Mouse (Mus musculus) small intestine, adult 2 months (tissue): ENCODE measurements around the gene Syt2. TPM values are rescaled to one million over a fixed set of nuclear protein-coding genes. Genes with fewer than 3 reads are reported as not detected.

Experiments used
- H3K27ac ChIP-seq: fragments of 200-500 bp; 2 replicates; pipeline ENCODE4 v1.5.1; 2012; ENCODE audit warnings: low read depth, low read length, control low read depth, inconsistent platforms; ENCODE audit not compliant: insufficient read depth
- H3K27me3 ChIP-seq: fragments of 200-500 bp; 2 replicates; pipeline ENCODE4 v1.6.1; 2012; ENCODE audit warnings: mild to moderate bottlenecking, moderate library complexity, low read length, inconsistent platforms; ENCODE audit not compliant: control insufficient read depth, insufficient read depth
- H3K36me3 ChIP-seq: fragments of 200-500 bp; 2 replicates; pipeline ENCODE4 v1.6.1; 2012; ENCODE audit warnings: mild to moderate bottlenecking, low read length, control low read depth, inconsistent platforms; ENCODE audit not compliant: control insufficient read depth, insufficient read depth
- H3K4me1 ChIP-seq: fragments of 200-500 bp; 2 replicates; pipeline ENCODE4 v1.6.1; 2012; ENCODE audit warnings: low read length, inconsistent platforms, mixed read lengths; ENCODE audit not compliant: control insufficient read depth, insufficient read depth, insufficient read length
- H3K4me3 ChIP-seq: fragments of 200-500 bp; 2 replicates; pipeline ENCODE4 v1.5.1; 2012; ENCODE audit warnings: low read depth, mild to moderate bottlenecking, control low read depth, inconsistent platforms, low read length, moderate library complexity
- CTCF ChIP-seq: fragments of 200-500 bp; IDR thresholded peaks from 2 replicates; pipeline ENCODE4 v1.5.1; 2012; ENCODE audit warnings: low read depth, mild to moderate bottlenecking, control low read depth, inconsistent platforms, low read length, moderate library complexity, mixed read lengths; ENCODE audit not compliant: insufficient replicate concordance, insufficient read length; ENCODE audit errors: extremely low read depth
- POLR2A ChIP-seq: fragments of 200-500 bp; IDR thresholded peaks from 2 replicates; pipeline ENCODE4 v1.6.1; 2012; ENCODE audit warnings: low read depth, mild to moderate bottlenecking, control low read depth, inconsistent platforms, low read length, moderate library complexity
- WGBS: fragments of 180-500 bp; shearing (Covaris S2); methylation state at CpG from one replicate; pipeline ENCODE4 v1.1.7; 2018; 5-methylcytosine and 5-hydroxymethylcytosine counted together
- polyA plus RNA-seq: library from polyadenylated mRNA; depleted of rRNA; stranded (reverse); fragments of >200 nt; gene quantifications from 2 replicates; pipeline ENCODE4 v1.2.3, GENCODE M21; 2012

Syt2 gene
- polyA plus RNA-seq, 1 experiment, result 1.2 TPM

- WGBS, result 72% methylated on average over 7 of the region's 7 CpGs
- H3K36me3 ChIP-seq, result peaks cover 15% of the 10 kb centered on the region
- H3K4me1 ChIP-seq, result peaks cover 8% of the 10 kb centered on the region; the same call in 1 of the 2 replicates
- H3K4me3 ChIP-seq, result no peak overlapping the region
- no peaks in the 10 kb centered on the region for H3K27me3 ChIP-seq
- peak overlapping the region; percentile 71 for H3K27ac ChIP-seq
- no peak for TF ChIP-seq CTCF
- no peak for TF ChIP-seq POLR2A
These were observed 125.5 kb downstream of the Syt2 start for GRCm38 (mm10) chr1:134771999-134772398.

GRCm38 (mm10) chr1:134772821-134773220 is 126.3 kb downstream of the Syt2 start:
- Histone ChIP-seq H3K36me3 (peaks cover 16% of the 10 kb centered on the region), H3K27ac (no peak overlapping the region), H3K27me3 (no peaks in the 10 kb centered on the region), H3K4me3 (no peak overlapping the region), H3K4me1 (peaks cover 8% of the 10 kb centered on the region; the same call in 1 of the 2 replicates)
- 77% methylated on average over 3 of the region's 3 CpGs for WGBS
- TF ChIP-seq CTCF (no peak), POLR2A (no peak)

DNA sequence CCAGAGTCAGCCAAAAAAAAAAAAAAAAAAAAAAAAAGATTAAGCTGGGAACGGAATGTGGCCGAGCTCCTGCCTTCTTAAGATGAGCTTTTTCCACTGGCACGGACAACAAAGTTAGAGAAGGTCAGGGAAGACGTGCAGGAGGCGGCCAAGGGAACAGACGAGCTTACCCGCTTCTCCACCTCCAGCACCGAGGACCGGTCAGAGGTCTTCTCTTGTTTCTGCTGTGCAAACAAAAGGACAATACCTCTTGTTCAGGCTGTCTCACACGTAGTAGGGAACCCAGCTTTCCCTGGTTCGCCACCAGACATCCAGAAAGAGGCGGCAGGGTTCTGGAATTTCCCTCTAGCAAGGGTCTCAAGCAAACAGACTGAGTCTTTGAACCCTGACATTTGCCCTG is 126.8 kb downstream of the Syt2 start:
- WGBS, result 68% methylated on average over 12 of the region's 12 CpGs
- H3K27me3 ChIP-seq, result no peaks in the 10 kb centered on the region
- peak overlapping the region; percentile 13; the same call in 1 of the 2 replicates for H3K27ac ChIP-seq
- TF ChIP-seq POLR2A (no peak), CTCF (no peak)
- no peak overlapping the region for H3K4me3 ChIP-seq
- H3K36me3 ChIP-seq, result peaks cover 17% of the 10 kb centered on the region
- H3K4me1 ChIP-seq, result peaks cover 10% of the 10 kb centered on the region

DNA sequence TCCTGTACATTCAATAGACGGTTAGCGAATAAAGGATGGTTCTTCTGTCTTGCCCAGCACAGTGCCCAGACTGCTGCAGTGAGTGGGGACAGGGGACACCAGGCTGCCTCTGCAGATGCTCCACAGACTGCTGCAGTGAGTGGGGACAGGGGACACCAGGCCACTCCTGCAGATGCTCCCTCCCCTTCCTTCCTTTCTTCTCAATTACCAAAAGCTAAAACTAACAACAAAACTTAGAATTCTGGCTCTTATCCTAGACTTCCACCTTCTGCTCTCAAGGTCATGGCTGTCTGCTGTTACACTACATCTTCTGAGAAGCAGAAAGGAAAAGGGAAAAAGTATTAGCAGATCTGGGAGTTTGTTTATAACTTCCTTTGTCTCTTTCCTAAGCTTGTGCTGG is 127.8 kb downstream of the Syt2 start:
- Histone ChIP-seq H3K36me3 (peaks cover 17% of the 10 kb centered on the region), H3K4me1 (peaks cover 10% of the 10 kb centered on the region), H3K4me3 (no peak overlapping the region), H3K27me3 (no peaks in the 10 kb centered on the region), H3K27ac (peak overlapping the region; percentile 57; the same call in 1 of the 2 replicates)
- TF ChIP-seq POLR2A (no peak), CTCF (no peak)
- WGBS, result 77% methylated on average over 2 of the region's 2 CpGs

- 78% methylated on average over 6 of the region's 6 CpGs for WGBS
- Histone ChIP-seq H3K27ac (peak overlapping the region; percentile 39; the same call in 1 of the 2 replicates), H3K4me1 (peaks cover 10% of the 10 kb centered on the region), H3K36me3 (peaks cover 17% of the 10 kb centered on the region), H3K4me3 (no peak overlapping the region), H3K27me3 (no peaks in the 10 kb centered on the region)
- TF ChIP-seq POLR2A, result no peak
- TF ChIP-seq CTCF, result no peak
These were observed 128.3 kb downstream of the Syt2 start for GRCm38 (mm10) chr1:134774728-134775287.

- TF ChIP-seq POLR2A, result no peak
- TF ChIP-seq CTCF, result no peak
- Histone ChIP-seq H3K4me1 (peaks cover 10% of the 10 kb centered on the region), H3K36me3 (peaks cover 17% of the 10 kb centered on the region), H3K27me3 (no peaks in the 10 kb centered on the region), H3K4me3 (no peak overlapping the region), H3K27ac (no peak overlapping the region)
- WGBS, result 76% methylated on average over 3 of the region's 3 CpGs
These were observed 129.2 kb downstream of the Syt2 start for GRCm38 (mm10) chr1:134775631-134776030.

DNA sequence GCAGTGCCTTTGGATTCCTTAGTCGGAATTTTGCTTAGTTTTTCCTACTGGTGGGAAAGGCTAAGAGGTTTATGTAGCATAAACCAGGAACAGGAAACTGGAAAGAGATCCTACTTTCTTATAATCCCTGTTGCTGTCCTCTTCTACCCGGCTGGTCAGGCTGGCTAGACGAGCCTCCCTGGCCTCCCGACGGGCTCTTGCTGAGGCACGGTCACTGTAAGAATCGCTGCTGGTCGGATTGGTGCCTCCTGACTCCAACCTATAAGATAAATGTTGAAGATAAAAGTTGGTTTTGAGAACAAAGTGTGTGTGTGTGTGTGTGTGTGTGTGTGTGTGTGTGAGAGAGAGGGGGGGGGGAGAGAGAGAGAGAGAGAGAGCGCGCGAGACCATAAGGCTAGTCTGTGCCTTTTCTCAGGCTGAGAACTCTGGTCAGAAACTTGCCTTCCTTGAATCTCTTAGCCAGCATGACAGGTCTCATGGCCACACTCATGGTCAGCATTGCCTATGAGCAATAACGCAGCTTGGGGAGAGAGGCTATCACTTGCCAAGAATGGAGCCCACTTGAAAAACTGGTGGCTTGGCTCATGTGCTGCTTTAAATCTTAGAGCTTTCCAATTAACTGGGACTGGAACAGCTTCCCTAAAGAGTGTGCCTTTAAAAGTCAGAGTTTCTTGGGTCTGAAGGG is 130.9 kb downstream of the Syt2 start:
- no peak for TF ChIP-seq POLR2A
- no peak for TF ChIP-seq CTCF
- Histone ChIP-seq H3K27ac (peak overlapping the region; percentile 62; the same call in 1 of the 2 replicates), H3K4me3 (no peak overlapping the region), H3K36me3 (peaks cover 16% of the 10 kb centered on the region), H3K27me3 (no peaks in the 10 kb centered on the region), H3K4me1 (peaks cover 10% of the 10 kb centered on the region)
- WGBS, result 81% methylated on average over 12 of the region's 12 CpGs
